Mouse (Mus musculus) Patski (cell line): ENCODE results near the gene Gabarap. TPM values are rescaled to one million over a fixed set of nuclear protein-coding genes. Genes with fewer than 3 reads are reported as not detected.

Experiments
- ATAC-seq: fragments of 100-300 bp; one replicate; pipeline ENCODE4 v1.8.0; 2021
- CTCF ChIA-PET: fragments of 350-600 bp; sonication (Branson Sonifier 250); formaldehyde crosslinking; loops from one replicate; lab custom pipeline; 2022; ENCODE audit warnings: inconsistent platforms; lab: Charles Lee
- POLR2A ChIA-PET: fragments of 350-600 bp; sonication (Branson Sonifier 250); formaldehyde crosslinking; loops from one replicate; lab custom pipeline; 2022; ENCODE audit warnings: antibody characterized with exemption, inconsistent platforms; lab: Charles Lee
- DNase-seq: peaks from one replicate; pipeline ENCODE4 v3.0.0-alpha.2; 2011; ENCODE audit warnings: low read depth, low spot score
- H3K27me3 ChIP-seq: fragments of 371-371 bp; one replicate; pipeline ENCODE4 v1.5.1; 2021
- CTCF ChIP-seq: fragments of 100-300 bp; IDR thresholded peaks from one replicate; pipeline ENCODE4 v1.5.1; 2021
- in situ Hi-C: fragments of 300-500 bp; cut with MboI; formaldehyde crosslinking; loops from 3 replicates; pipeline ENCODE4 v1.11.1; 2018; ENCODE audit warnings: low pct_unique_long_range_greater_than_20kb, mixed read lengths
- polyA plus RNA-seq: library from polyadenylated mRNA; unstranded; gene quantifications from one replicate; pipeline ENCODE4 v1.2.3, GENCODE M21; 2021

The Gabarap gene
- polyA plus RNA-seq, 1 experiment from 2014 or later, result 528 TPM

DNA sequence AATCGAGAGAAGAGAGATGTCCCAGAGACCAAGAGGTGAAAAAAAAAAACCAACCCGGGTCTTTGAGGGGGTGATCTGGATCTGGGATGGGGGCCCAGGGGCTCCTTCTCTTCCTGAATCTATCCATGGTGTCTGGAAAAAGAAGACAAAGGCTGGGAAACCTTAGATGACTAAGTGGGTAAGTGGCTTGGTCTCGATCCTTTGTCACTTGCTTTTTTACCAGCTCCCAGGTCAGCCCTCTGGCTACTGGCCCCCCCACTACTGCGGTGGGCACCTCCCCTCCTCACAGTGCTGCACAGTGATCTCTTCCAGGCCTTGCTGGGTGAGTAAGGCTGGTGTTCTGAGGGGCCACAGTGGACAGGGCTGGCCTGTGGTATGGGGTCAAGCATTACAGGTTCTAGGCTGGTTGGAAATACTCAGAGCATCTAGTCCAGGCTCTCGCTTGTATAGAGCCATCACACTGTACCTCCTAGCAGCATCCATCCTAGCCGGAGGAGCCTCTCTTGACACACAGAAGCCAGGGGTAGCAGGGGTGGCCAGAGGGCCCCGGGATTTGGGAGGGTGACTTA is 26.3 kb downstream of the Gabarap start:
- H3K27me3 ChIP-seq, result no peaks in the 10 kb centered on the region
- ATAC-seq, result no peak
- in situ Hi-C loops, result no loop called here
- no peak for TF ChIP-seq CTCF
- POLR2A ChIA-PET, result no interaction called here
- DNase-seq, result no peak
- CTCF ChIA-PET, result interaction anchor here (0.5 to 1.4 kb wide), 3 partner anchors 11 to 583 kb away, joined by 3 to 6 read pairs (median 3); no protein-coding TSS in a partner anchor

DNA sequence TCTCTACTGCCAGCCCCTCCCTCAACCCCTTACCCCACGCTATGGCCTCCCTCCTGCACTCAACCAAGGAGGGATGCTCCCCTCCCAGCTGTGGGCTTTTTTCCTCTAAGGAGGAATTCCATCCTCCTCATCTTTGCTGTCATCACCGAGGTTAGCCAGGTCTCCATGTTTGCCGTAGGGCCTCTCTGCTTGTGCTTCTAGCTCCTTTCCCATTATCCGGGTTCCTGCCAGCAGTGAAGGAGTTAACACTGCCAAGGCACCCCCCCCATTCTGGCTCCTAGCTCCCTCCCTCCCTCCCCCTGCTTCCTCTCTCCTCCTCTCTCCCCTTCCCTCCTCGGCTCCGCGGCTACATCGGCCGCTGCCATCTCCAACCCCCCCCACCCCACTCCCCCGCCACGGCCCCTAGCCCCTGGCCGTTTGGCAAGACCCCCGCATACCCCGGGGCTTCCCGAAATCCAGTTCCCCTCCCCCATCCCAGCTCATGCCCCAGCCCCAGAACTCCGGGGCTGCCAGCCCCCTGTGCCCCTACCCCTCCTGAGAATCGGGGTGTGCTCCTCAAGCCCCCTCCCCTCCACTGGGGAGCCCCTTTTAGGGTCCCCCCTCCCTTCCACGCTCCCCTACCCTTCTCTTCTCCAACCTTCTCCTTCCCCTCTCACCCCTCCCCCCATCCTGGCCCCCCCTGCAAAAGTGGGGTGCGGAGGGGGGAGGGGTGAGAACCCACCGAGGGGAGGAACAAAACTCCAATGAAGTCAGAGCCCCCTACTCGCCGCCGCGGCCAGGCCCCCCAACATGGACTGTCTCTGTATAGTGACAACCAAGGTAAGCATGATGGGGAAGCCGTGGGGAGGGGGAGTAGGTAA is 27.4 kb downstream of the Gabarap start:
- POLR2A ChIA-PET, result no interaction called here
- DNase-seq, result no peak
- in situ Hi-C loops, result no loop called here
- TF ChIP-seq CTCF, result no peak
- CTCF ChIA-PET, result no interaction called here
- ATAC-seq, result no peak
- H3K27me3 ChIP-seq, result no peaks in the 10 kb centered on the region

DNA sequence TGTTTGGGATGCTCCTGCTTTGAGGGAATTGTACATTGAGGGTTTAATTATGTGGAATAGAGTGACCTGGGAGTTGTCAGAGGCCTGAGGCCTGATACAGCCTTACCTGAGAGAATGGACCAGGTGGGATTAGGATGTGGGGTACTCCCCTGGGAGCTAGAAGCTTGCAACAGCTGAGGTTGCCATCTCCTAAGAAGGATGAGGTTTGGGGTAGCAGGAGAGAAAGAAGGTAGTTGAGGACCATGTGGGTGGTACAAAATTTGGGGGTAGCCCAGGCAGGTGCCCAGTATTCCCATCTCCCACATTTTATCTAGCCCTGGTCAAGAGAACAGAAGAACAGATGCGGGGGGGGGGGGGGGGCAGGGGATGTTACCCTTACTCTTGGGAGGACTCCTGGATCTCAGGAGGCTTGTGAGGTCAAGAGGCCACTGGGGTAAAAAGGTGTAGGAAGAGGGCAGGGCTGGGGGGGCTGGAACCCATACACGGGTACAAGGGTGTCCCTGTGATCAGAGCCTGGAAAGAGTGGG is 28.6 kb downstream of the Gabarap start:
- no peak for TF ChIP-seq CTCF
- ChIA-PET POLR2A (interaction anchor here (1.1 kb wide), 1 partner anchor 28 kb away, joined by 3 read pairs; no protein-coding TSS in a partner anchor), CTCF (interaction anchor here (2.3 kb wide), 1 partner anchor 10 kb away, joined by 8 read pairs; no protein-coding TSS in a partner anchor)
- in situ Hi-C loops, result no loop called here
- no peak for ATAC-seq
- DNase-seq, result no peak
- H3K27me3 ChIP-seq, result no peaks in the 10 kb centered on the region

DNA sequence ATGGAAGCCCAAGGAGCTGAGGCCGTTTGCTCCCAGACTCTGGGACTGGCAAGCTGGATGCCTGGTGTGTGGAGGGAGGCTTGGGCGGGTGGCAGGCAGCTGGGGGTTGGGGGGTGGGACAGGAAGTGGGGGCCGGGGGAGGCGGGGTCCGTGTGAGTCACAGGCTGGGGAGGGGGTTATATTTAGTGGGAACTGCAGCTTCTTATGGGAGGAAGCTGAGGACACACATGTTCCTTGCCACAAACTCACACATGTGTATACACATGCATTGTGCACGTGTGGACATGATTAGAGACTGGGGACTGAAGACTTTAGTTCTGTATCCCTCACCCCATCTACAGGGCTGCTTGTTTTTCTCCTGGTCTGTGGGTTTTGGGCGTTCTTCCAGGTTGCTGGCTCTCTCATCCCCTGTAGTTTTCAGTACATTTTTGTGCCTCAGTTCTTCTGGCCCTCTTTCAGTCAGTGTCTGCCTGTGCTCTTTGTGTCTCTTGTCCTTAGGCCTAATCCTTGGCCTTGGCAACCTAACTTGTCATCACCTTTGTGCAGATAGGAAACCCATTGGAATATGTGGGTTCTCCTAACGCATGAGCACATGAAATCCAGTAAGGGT is 29.2 kb downstream of the Gabarap start:
- no peak for TF ChIP-seq CTCF
- in situ Hi-C loops, result no loop called here
- CTCF ChIA-PET, result interaction anchor here (2.3 kb wide), 1 partner anchor 11 kb away, joined by 8 read pairs; no protein-coding TSS in a partner anchor
- ATAC-seq (no peak), DNase-seq (no peak)
- POLR2A ChIA-PET, result interaction anchor here (1.1 kb wide), 1 partner anchor 28 kb away, joined by 3 read pairs; no protein-coding TSS in a partner anchor
- H3K27me3 ChIP-seq, result no peaks in the 10 kb centered on the region

DNA sequence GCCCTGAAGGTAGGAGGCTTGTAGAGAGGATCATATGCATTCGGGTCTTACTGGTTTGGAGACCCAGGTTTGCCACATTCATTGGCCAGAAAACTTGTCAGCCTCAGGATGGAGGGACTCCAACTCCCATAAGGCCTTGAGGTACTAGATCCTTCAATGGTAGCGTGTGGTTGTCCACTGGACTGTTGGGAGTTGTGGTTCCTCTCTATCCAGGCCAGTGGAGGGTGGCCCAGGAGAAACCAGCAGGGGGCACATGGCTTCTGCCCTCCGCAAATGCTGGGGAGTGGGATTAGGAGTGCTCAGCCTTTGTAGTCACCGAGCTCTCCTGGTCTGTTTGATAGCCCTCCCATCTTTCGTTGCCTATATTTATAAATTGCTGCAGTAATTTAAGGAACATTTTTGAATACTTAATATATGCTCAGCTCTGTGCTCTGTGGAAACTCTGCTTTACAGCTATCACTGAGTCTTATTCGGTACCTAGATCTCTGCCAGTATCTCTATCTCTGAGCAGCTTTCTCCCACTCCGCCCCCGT is 29.9 kb downstream of the Gabarap start:
- ATAC-seq (peak; percentile 59), DNase-seq (no peak)
- no peak for TF ChIP-seq CTCF
- POLR2A ChIA-PET, result interaction anchor here (1.1 kb wide), 1 partner anchor 25 kb away, joined by 3 read pairs; no protein-coding TSS in a partner anchor
- in situ Hi-C loops, result no loop called here
- no peaks in the 10 kb centered on the region for H3K27me3 ChIP-seq
- CTCF ChIA-PET, result interaction anchor here (2.3 kb wide), 1 partner anchor 11 kb away, joined by 8 read pairs; no protein-coding TSS in a partner anchor

DNA sequence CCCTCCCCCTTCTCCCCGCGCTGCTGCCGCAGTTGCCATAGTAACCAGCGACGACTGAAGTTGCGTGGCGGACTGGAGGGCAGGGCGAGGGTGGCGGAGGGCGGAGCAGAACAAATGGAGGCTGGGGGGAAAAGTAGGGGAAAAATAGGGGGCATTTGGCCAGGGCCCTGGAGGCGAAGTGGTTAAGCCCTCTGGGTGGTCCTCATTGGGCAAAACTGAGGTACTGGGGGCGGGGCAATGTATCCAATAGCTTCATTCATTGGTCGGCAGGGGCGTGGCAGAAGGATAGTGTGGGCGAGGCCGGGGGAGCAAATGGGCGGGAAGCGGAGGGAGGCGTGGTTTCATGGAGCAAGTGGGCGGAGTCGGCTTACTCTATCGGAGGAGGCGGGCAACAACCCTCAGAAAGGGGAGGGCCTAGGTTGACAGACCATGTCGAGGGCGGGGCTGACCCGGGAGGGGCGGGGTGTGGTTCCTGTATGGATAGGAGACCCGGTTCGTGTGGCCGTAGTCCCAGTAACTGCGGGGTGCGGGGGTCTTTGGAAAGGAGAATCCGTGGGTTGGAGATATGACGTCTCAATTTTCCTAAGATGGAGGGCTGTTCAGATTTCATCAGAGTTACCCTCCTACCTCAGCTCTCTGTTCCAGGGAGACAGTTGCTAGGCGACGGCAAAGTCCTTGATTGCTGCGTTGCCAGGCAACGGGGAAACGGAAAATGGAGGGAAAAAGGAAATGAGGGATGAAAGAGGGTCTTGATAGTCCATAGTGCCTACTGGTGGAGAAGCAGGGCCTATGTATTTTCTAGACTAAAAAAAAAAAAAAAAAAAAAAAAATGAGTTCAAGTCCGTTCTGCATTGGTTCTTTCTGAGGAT is 30.6 kb downstream of the Gabarap start:
- no peaks in the 10 kb centered on the region for H3K27me3 ChIP-seq
- in situ Hi-C loops, result no loop called here
- peak; percentile 42 for ATAC-seq

DNA sequence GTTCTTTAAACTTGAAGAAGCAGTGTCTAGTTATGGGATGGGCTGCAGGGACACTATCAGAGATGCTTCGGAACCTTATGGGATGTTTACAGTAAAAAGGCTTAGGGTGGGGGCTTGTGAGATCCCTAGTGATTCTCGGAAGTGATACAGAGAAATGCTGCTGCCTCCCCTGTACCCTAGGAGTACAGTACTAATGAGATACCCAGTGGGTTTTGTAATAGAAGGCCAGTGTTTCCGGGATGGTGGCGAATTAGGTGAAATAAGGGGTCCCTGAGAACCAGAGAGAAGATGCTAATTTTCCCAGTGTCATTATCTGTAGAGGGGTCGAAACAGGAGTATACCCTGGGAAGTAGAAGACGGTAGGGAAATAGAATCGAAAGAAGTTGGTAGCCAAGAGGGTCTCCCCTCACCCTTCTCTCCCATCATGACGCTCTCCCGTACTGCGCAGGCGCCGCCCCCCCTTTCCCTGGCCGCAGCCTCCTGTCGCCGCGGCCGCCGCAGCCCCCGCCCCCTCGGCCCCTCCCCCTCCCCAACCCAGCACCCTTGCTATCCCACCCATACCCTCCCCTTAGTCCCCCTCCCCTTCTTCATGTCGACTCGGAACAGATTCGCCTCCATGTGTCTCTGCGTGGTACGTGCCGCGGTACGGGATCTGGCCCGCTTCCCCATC is 32.7 kb downstream of the Gabarap start:
- ChIA-PET CTCF (no interaction called here), POLR2A (no interaction called here)
- H3K27me3 ChIP-seq, result no peaks in the 10 kb centered on the region
- ATAC-seq (no peak), DNase-seq (no peak)
- in situ Hi-C loops, result no loop called here
- TF ChIP-seq CTCF, result no peak

More for the DNA sequence above, 30.6 kb downstream of the Gabarap start:
- POLR2A ChIA-PET, result interaction anchor here (0.7 to 1.1 kb wide), 3 partner anchors 14 to 101 kb away, joined by 3 to 7 read pairs (median 5); no protein-coding TSS in a partner anchor
- CTCF ChIA-PET, result interaction anchor here (2.3 kb wide), 1 partner anchor 12 kb away, joined by 8 read pairs; no protein-coding TSS in a partner anchor
- peak; percentile 78 for DNase-seq
- TF ChIP-seq CTCF, result no peak

DNA sequence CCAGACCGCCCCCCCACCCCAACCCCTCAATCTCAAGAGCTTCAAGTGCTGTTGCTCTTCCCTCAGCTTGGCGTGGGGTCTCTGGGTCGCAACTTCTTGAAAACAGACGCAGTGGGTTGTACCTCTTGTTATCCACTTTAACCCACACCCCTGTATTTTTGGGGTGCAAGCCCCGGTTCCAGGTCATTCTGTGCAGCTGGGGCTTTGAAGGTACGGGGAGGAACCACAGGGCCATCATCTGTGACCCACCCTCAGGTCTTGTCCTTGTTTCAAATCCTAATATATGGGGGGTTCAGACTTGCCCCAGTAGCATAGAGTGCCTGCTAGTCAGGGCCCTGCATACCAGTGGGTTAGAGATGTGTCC is 33.2 kb downstream of the Gabarap start:
- CTCF ChIA-PET, result no interaction called here
- H3K27me3 ChIP-seq, result no peaks in the 10 kb centered on the region
- POLR2A ChIA-PET, result no interaction called here
- no peak for TF ChIP-seq CTCF
- in situ Hi-C loops, result no loop called here
- DNase-seq (no peak), ATAC-seq (no peak)

DNA sequence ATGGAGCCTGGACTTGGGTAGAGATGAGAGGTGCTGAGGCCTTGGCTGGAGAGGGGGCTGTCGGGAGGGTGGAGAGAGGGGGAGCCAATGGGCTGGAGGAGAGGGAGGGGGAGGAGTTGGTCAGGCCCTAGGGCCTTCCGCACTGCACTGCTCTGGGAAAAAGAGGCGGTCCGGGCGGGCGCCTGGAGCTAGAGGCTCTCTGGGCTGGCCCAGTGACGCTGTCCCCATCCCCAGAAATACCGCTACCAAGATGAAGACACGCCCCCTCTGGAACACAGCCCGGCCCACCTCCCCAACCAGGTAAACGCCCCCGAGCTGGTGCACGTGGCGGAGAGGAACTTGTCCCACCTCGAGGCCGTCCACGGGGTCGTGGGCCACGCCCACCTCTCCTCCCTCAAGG is 35.7 kb downstream of the Gabarap start:
- no peak for DNase-seq
- CTCF ChIA-PET, result interaction anchor here (0.8 kb wide), 1 partner anchor 44 kb away, joined by 4 read pairs; no protein-coding TSS in a partner anchor
- in situ Hi-C loops, result no loop called here
- ATAC-seq, result no peak
- POLR2A ChIA-PET, result interaction anchor here (1.2 kb wide), 1 partner anchor 11 kb away, joined by 3 read pairs; the partner anchor contains the start of gene Acadvl
- no peak for TF ChIP-seq CTCF
- H3K27me3 ChIP-seq, result no peaks in the 10 kb centered on the region
